Mouse (Mus musculus): Measurements from ENCODE around the gene Gm11168.
"Not testable (repeated sequence)": the region's sequence is repeated elsewhere in the genome, so short reads cannot be mapped to it uniquely, and the experiment has no call there.

The Gm11168 gene

DNA sequence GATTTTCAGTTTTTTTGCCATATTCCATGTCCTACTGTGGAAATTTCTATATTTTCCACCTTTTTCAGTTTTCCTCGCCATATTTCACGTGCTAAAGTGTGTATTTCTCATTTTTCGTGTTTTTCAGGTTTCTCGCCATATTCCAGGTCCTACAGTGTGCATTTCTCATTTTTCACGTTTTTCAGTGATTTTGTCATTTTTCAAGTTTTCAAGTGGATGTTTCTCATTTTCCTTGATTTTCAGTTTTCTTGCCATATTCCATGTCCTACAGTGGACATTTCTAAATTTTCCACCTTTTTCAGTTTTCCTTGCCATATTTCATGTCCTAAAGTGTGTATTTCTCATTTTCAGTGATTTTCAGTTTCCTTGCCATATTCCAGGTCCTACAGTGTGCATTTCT is 23.0 kb downstream of the Gm11168 start:
- not testable (repeated sequence) for DNase-seq

GRCm38 (mm10) chr9:3026741-3027140 is 23.6 kb downstream of the Gm11168 start:
- DNase-seq: not testable (repeated sequence)

DNA sequence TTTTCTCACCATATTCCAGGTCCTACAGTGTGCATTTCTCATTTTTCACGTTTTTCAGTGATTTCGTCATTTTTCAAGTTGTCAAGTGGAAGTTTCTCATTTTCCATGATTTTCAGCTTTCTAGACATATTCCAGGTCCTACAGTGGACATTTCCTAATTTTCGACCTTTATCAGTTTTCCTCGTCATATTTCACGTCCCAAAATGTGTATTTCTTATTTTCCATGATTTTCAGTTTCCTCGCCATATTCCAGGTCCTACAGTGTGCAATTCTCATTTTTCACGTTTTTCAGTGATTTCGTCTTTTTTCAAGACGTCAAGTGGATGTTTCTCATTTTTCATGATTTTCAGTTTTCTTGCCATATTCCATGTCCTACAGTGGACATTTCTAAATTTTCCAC is 24.1 kb downstream of the Gm11168 start:
- not testable (repeated sequence) for DNase-seq

DNA sequence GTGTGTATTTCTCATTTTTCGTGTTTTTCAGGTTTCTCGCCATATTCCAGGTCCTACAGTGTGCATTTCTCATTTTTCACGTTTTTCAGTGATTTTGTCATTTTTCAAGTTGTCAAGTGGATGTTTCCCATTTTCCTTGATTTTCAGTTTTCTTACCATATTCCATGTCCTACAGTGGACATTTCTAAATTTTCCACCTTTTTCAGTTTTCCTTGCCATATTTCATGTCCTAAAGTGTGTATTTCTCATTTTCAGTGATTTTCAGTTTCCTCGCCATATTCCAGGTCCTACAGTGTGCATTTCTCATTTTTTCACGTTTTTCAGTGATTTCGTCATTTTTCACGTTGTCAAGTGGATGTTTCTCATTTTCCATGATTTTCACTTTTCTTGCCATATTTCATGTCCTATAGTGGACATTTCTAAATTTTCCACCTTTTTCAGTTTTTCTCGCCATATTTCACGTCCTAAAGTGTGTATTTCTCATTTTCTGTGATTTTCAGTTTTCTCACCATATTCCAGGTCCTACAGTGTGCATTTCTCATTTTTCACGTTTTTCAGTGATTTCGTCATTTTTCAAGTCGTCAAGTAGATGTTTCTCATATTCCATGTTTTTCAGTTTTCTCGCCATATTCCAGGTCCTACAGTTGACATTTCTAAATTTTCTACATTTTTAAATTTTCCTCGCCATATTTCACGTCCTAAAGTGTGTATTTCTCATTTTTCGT is 26.3 kb downstream of the Gm11168 start:
- DNase-seq: peak; percentile 9

DNA sequence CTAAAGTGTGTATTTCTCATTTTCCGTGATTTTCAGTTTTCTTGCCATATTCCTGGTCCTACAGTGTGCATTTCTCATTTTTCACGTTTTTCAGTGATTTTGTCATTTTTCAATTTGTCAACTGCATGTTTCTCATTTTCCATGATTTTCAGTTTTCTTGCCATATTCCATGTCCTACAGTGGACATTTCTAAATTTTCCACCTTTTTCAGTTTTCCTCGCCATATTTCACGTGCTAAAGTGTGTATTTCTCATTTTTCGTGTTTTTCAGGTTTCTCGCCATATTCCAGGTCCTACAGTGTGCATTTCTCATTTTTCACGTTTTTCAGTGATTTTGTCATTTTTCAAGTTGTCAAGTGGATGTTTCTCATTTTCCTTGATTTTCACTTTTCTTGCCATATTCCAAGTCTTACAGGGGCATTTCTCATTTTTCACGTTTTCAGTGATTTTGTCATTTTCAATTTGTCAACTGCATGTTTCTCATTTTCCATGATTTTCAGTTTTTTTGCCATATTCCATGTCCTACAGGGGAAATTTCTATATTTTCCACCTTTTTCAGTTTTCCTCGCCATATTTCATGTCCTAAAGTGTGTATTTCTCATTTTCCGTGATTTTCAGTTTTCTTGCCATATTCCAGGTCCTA is 27.7 kb downstream of the Gm11168 start:
- DNase-seq: not testable (repeated sequence)

- not testable (repeated sequence) for DNase-seq
These were observed 31.2 kb downstream of the Gm11168 start, which contains the start of gene Gm17535 for GRCm38 (mm10) chr9:3034299-3034698. Gene Gm17535 (plus strand): TSS chr9:3034599.

GRCm38 (mm10) chr9:3036577-3036976 is 33.4 kb downstream of the Gm11168 start, which contains the start of gene Gm10715:
Gene Gm10715 (plus strand): TSS chr9:3036877.
- DNase-seq: not testable (repeated sequence)

DNA sequence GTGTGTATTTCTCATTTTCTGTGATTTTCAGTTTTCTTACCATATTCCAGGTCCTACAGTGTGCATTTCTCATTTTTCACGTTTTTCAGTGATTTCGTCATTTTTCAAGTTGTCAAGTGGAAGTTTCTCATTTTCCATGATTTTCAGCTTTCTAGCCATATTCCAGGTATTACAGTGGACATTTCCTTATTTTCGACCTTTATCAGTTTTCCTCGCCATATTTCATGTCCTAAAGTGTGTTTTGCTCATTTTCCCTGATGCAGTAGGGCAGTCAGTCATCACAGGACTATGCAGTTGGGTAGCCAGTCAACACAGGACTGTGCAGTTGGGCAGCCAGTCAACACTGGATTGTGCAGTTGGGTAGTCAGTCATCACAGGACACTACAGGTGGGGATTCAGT is 35.0 kb downstream of the Gm11168 start:
- DNase-seq: not testable (repeated sequence)
